Mouse (Mus musculus): Measurements from ENCODE around the gene Cdkn3.

GRCm38 (mm10) chr14:46815640-46816039 is 55.3 kb downstream of the Cdkn3 start:
- TF ChIP-seq POLR2A (IDR thresholded peaks at IDR 0.05; ENCODE audit: borderline replicate concordance, insufficient read depth, low read length) (no peak), CTCF (IDR thresholded peaks at IDR 0.05; ENCODE audit: borderline replicate concordance, insufficient read depth, low read depth, low read length) (no peak)
